8 mouse cellular contexts compared by ENCODE assay signal in genomic region chr10:43372315-43372714, GRCm38 (mm10).
A peak's percentile ranks its signal among the peaks of the same experiment; 100 is the strongest.
DNase-seq lines count a peak whose midpoint lies in the region; ATAC-seq and TF ChIP-seq lines count a peak whose summit lies in the region.

No protein-coding gene starts in this region.

- TF ChIP-seq CTCF in cerebellum, adult 2 months (IDR thresholded peaks at IDR 0.05; ENCODE audit: borderline replicate concordance, insufficient read depth, low read depth, low read length): no peak

- H3K27me3 ChIP-seq in cerebellum, adult 2 months (ENCODE audit: control insufficient read depth, insufficient read depth, low read length): no peaks in the 10 kb centered on the region
- no peaks in the 10 kb centered on the region for H3K27me3 ChIP-seq in forebrain, embryonic 14.5 days (replicated peaks; ENCODE audit: control insufficient read depth, insufficient read depth, low read length)

- H3K4me2 ChIP-seq in forebrain, embryonic 14.5 days (ENCODE audit: low read length): no peak overlapping the region

- TF ChIP-seq POLR2A in cerebellum, adult 2 months (IDR thresholded peaks at IDR 0.05; ENCODE audit: borderline replicate concordance, insufficient read depth, low read length): no peak

- peaks cover 10% of the 10 kb centered on the region; the same call in 1 of the 2 replicates for H3K4me1 ChIP-seq in cerebellum, adult 2 months (ENCODE audit: control insufficient read depth, insufficient read depth, low read length)
- no peaks in the 10 kb centered on the region for H3K4me1 ChIP-seq in forebrain, embryonic 14.5 days (ENCODE audit: control insufficient read depth, insufficient read depth, low read length)

- no peak overlapping the region for H3K4me3 ChIP-seq in cerebellum, adult 2 months (replicated peaks; ENCODE audit: insufficient read depth, low read depth, low read length)
- H3K4me3 ChIP-seq in forebrain, embryonic 14.5 days (ENCODE audit: low read depth, low read length): no peak overlapping the region

- no peak for ATAC-seq in forebrain, embryonic 14.5 days

- H3K9me3 ChIP-seq in forebrain, embryonic 14.5 days (replicated peaks; ENCODE audit: control insufficient read depth, low read length): no peaks in the 10 kb centered on the region

- intact Hi-C loops in left cerebral cortex, postnatal 4 days (cut with DNase I): loop anchor here (10.0 kb wide), 1 partner anchor 178 kb away; no protein-coding TSS in a partner anchor
- intact Hi-C loops in left cerebral cortex, postnatal 25 days (cut with DNase I): no loop called here

- H3K9ac ChIP-seq in forebrain, embryonic 14.5 days (ENCODE audit: low read length): no peak overlapping the region

- peak; percentile 84 for DNase-seq in left cerebral cortex, postnatal 4 days
- DNase-seq in left cerebral cortex, postnatal 25 days (ENCODE audit: low spot score in 2 of 2): no peak
- peak; percentile 75 to 84 for DNase-seq in cerebellum, adult 2 months
- peak; percentile 63 for DNase-seq in heart, postnatal 4 days
- peak; percentile 12 for DNase-seq in lung, postnatal 14 days
- no peak for DNase-seq in frontal cortex, postnatal 10 days (ENCODE audit: low spot score in 2 of 2)
- no peak for DNase-seq in urinary bladder, postnatal 14 days (ENCODE audit: low spot score)
- no peak for DNase-seq in forebrain, embryonic 14.5 days (ENCODE audit: low spot score)

- no peak overlapping the region for H3K27ac ChIP-seq in cerebellum, adult 2 months (ENCODE audit: insufficient read depth, low read length)
- no peak overlapping the region for H3K27ac ChIP-seq in forebrain, embryonic 14.5 days (ENCODE audit: low read depth, low read length)

- 2% methylated on average over 7 of the region's 7 CpGs for WGBS in cerebellum, adult 2 months
- WGBS in forebrain, embryonic 14.5 days: 83% methylated on average over 7 of the region's 7 CpGs

- H3K36me3 ChIP-seq in forebrain, embryonic 14.5 days (ENCODE audit: control insufficient read depth, insufficient read depth, low read length): no peaks in the 10 kb centered on the region

Comparison
In these comparisons a context has a peak if more than half of its experiments do, and no peak if none do; other contexts are left out.
1. DNase-seq: peak in left cerebral cortex, postnatal 4 days (single experiment), cerebellum, adult 2 months (2 of 2), heart, postnatal 4 days (single experiment) and lung, postnatal 14 days (single experiment); none in left cerebral cortex, postnatal 25 days (0 of 2), frontal cortex, postnatal 10 days (0 of 2), urinary bladder, postnatal 14 days (single experiment) and forebrain, embryonic 14.5 days (single experiment).